In the genomic region with DNA sequence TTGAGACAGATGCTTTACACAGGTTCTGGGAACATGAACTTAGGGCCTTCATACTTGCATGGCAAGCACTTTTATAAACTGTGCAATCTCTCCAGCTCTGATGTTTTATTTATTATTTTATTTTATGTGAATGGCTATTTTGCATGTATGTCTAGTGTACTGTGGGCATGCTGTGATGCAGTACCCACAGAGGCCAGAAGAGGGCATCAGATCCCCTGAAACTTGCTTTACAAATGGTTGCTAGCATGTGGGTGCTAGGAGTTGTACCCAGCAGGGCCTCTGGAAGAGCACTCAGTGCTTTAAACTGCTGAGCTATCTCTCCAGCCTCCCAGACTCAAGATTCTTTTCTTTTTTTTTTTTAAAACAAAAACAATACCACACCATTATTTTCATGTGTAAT, we compare ENCODE assay signal across 8 mouse cellular contexts. TPM values are rescaled to one million over a fixed set of nuclear protein-coding genes. Genes with fewer than 3 reads are reported as not detected.
DNase-seq lines count a peak whose midpoint lies in the region; ATAC-seq and TF ChIP-seq lines count a peak whose summit lies in the region.

No protein-coding gene starts in this region.

- intact Hi-C loops in heart, postnatal 25 days (cut with DNase I), result loop anchor here (10.0 kb wide), 1 partner anchor 242 kb away; no protein-coding TSS in a partner anchor
- intact Hi-C loops in gastrocnemius, postnatal 36 days (cut with DNase I), result loop anchor here (10.0 kb wide), 1 partner anchor 92 kb away; no protein-coding TSS in a partner anchor

- peak; percentile 44; the same call in 1 of the 2 replicates for TF ChIP-seq CTCF in brain, embryonic 14.5 days (IDR thresholded peaks at IDR 0.05; ENCODE audit: borderline replicate concordance, extremely low read depth, insufficient read depth, insufficient read length)
- peak; percentile 69 for TF ChIP-seq CTCF in lung, postnatal 0 days (IDR thresholded peaks at IDR 0.05)

- DNase-seq in heart, adult 8-10 months (ENCODE audit: low spot score), result peak; percentile 16
- DNase-seq in heart, postnatal 25 days (ENCODE audit: low spot score), result no peak
- DNase-seq in testis, postnatal 10 days (ENCODE audit: low spot score), result peak; percentile 59
- no peak for DNase-seq in testis, postnatal 14 days (ENCODE audit: low spot score)
- DNase-seq in brain, embryonic 14.5 days (ENCODE audit: low read depth), result peak; percentile 6
- DNase-seq in gastrocnemius, postnatal 36 days, result peak; percentile 14 to 19
- peak; percentile 5 for DNase-seq in lung, postnatal 0 days (ENCODE audit: low spot score)
- DNase-seq in spleen, postnatal 36 days (ENCODE audit: low spot score in 2 of 2), result peak; percentile 14 to 22

- no peaks in the 10 kb centered on the region for H3K4me1 ChIP-seq in lung, postnatal 0 days (ENCODE audit: insufficient read depth, low read depth, low read length)

- no peak overlapping the region for H3K27ac ChIP-seq in lung, postnatal 0 days (ENCODE audit: low read length)

- no peaks in the 10 kb centered on the region for H3K27me3 ChIP-seq in lung, postnatal 0 days (replicated peaks; ENCODE audit: insufficient read depth, low read length)

- TF ChIP-seq EP300 in lung, postnatal 0 days (IDR thresholded peaks at IDR 0.05), result no peak

- no peak overlapping the region for H3K9ac ChIP-seq in lung, postnatal 0 days (replicated peaks; ENCODE audit: low read depth)

- H3K4me2 ChIP-seq in lung, postnatal 0 days (replicated peaks; ENCODE audit: low read depth, low read length), result no peak overlapping the region

- no peaks in the 10 kb centered on the region for H3K9me3 ChIP-seq in lung, postnatal 0 days (ENCODE audit: low read length)

- no peaks in the 10 kb centered on the region for H3K36me3 ChIP-seq in lung, postnatal 0 days (ENCODE audit: insufficient read depth, low read length)

- no peak for ATAC-seq in lung, postnatal 0 days

- no peak overlapping the region for H3K4me3 ChIP-seq in lung, postnatal 0 days (ENCODE audit: low read depth, low read length)

- no peak for TF ChIP-seq POLR2A in brain, embryonic 14.5 days (IDR thresholded peaks at IDR 0.05; ENCODE audit: borderline replicate concordance, extremely low read depth, insufficient read depth, insufficient read length, poor library complexity, severe bottlenecking)

RNA-seq across cellular contexts. Expression of a gene that starts 38.8 kb away (rescaled TPM):
- total RNA-seq in heart, adult 8-10 months (2022), result 1 to 10 TPM; 1.6 to 3.6 (median 2.6) TPM
- 1 to 10 TPM; 3.0 to 3.8 TPM for total RNA-seq in heart, postnatal 25 days (2021)
- polyA plus RNA-seq in brain, embryonic 14.5 days (2012; rRNA removed), result 15.3 and 16.6 TPM in 2 replicates
- 1 to 10 TPM; 1.6 TPM for total RNA-seq in gastrocnemius, postnatal 36 days (2021)
- 29.8 and 30.1 TPM in 2 replicates for polyA plus RNA-seq in lung, postnatal 0 days (2015; fragmentation: Nextera tagmentation; extraction: Ambion mirVana)

Comparison
In these comparisons a context has a peak if more than half of its experiments do, and no peak if none do; other contexts are left out.
1. DNase-seq: peak in heart, adult 8-10 months (single experiment), testis, postnatal 10 days (single experiment), brain, embryonic 14.5 days (single experiment), gastrocnemius, postnatal 36 days (2 of 2), lung, postnatal 0 days (single experiment) and spleen, postnatal 36 days (2 of 2); none in heart, postnatal 25 days (single experiment) and testis, postnatal 14 days (single experiment).